ENCODE assay signal across 8 mouse cellular contexts in the genomic region with DNA sequence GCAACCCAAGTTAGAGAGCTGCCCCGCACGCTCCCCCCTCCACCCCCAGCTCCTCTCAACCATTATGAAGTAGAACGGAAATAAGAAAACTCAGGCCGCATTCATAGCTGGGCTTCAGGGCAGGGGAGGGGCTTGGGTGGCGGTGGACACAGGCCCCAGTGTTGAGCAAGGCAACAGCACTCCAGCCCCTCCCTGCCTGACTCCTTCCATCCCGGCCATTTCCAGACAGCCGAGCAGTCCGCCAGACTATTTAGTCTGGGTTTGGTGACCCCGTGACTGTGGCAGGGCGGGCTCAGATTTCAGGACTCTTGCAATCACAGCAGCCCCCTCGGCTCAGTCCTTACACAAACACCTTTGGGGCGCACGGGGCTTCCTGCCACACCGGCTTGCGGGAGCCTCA. TPM values are rescaled to one million over a fixed set of nuclear protein-coding genes. Genes with fewer than 3 reads are reported as not detected.
DNase-seq lines count a peak whose midpoint lies in the region; ATAC-seq lines count a peak whose summit lies in the region.

No protein-coding gene starts in this region.

- no peaks in the 10 kb centered on the region for H3K36me3 ChIP-seq in embryonic facial prominence, embryonic 15.5 days
- no peaks in the 10 kb centered on the region for H3K36me3 ChIP-seq in heart, embryonic 15.5 days
- H3K36me3 ChIP-seq in midbrain, embryonic 16.5 days (ENCODE audit: control insufficient read depth, insufficient read depth, low read length), result no peaks in the 10 kb centered on the region

- no peaks in the 10 kb centered on the region for H3K9me3 ChIP-seq in embryonic facial prominence, embryonic 15.5 days (replicated peaks)
- H3K9me3 ChIP-seq in heart, embryonic 15.5 days (replicated peaks), result no peaks in the 10 kb centered on the region
- no peaks in the 10 kb centered on the region for H3K9me3 ChIP-seq in midbrain, embryonic 16.5 days (replicated peaks; ENCODE audit: control insufficient read depth, low read length, poor library complexity, severe bottlenecking)

- no peaks in the 10 kb centered on the region for H3K27me3 ChIP-seq in embryonic facial prominence, embryonic 15.5 days
- H3K27me3 ChIP-seq in heart, embryonic 15.5 days, result no peaks in the 10 kb centered on the region
- H3K27me3 ChIP-seq in midbrain, embryonic 16.5 days (ENCODE audit: control insufficient read depth, insufficient read depth, low read depth, low read length), result no peaks in the 10 kb centered on the region

- peaks cover 28% of the 10 kb centered on the region for H3K4me1 ChIP-seq in embryonic facial prominence, embryonic 15.5 days
- H3K4me1 ChIP-seq in heart, embryonic 15.5 days (replicated peaks), result peaks cover 35% of the 10 kb centered on the region
- peaks cover 25% of the 10 kb centered on the region for H3K4me1 ChIP-seq in midbrain, embryonic 16.5 days (ENCODE audit: control insufficient read depth, insufficient read depth, low read length)

- DNase-seq in R1 (ENCODE audit: low read depth, low spot score), result peak; percentile 25
- DNase-seq in kidney, postnatal 36 days, result peak; percentile 19 to 28
- DNase-seq in thymus, postnatal 0 days (ENCODE audit: low spot score), result no peak
- no peak for DNase-seq in cerebellum, adult 9-10 months

- ATAC-seq in embryonic facial prominence, embryonic 15.5 days (ENCODE audit: insufficient number of reproducible peaks, low FRiP score, low TSS enrichment, low read depth), result peak; percentile 72
- peak; percentile 72 for ATAC-seq in heart, embryonic 15.5 days (replicated peaks; ENCODE audit: insufficient number of reproducible peaks, insufficient read depth, low FRiP score, low read depth)
- peak; percentile 44; the same call in 1 of the 2 replicates for ATAC-seq in midbrain, embryonic 16.5 days
- no peak for ATAC-seq in erythroid progenitor cell, adult 5-6 weeks (replicated peaks; ENCODE audit: low FRiP score, poor library complexity, severe bottlenecking)

- H3K4me3 ChIP-seq in embryonic facial prominence, embryonic 15.5 days (replicated peaks), result no peak overlapping the region
- peak overlapping the region; percentile 5; the same call in 1 of the 2 replicates for H3K4me3 ChIP-seq in heart, embryonic 15.5 days
- no peak overlapping the region for H3K4me3 ChIP-seq in midbrain, embryonic 16.5 days (ENCODE audit: low read depth, low read length)

- no peak overlapping the region for H3K9ac ChIP-seq in embryonic facial prominence, embryonic 15.5 days
- no peak overlapping the region for H3K9ac ChIP-seq in heart, embryonic 15.5 days
- H3K9ac ChIP-seq in midbrain, embryonic 16.5 days (ENCODE audit: low read depth, low read length), result no peak overlapping the region

- peak overlapping the region; percentile 26 for H3K4me2 ChIP-seq in embryonic facial prominence, embryonic 15.5 days (replicated peaks)
- H3K4me2 ChIP-seq in heart, embryonic 15.5 days, result peak overlapping the region; percentile 53
- no peak overlapping the region for H3K4me2 ChIP-seq in midbrain, embryonic 16.5 days (ENCODE audit: low read length)

- peak overlapping the region; percentile 63; the same call in 1 of the 2 replicates for H3K27ac ChIP-seq in embryonic facial prominence, embryonic 15.5 days (replicated peaks)
- peak overlapping the region; percentile 40; the same call in 1 of the 2 replicates for H3K27ac ChIP-seq in heart, embryonic 15.5 days
- no peak overlapping the region for H3K27ac ChIP-seq in midbrain, embryonic 16.5 days (ENCODE audit: low read length)

- WGBS in embryonic facial prominence, embryonic 15.5 days, result 8% methylated on average over 15 of the region's 15 CpGs
- WGBS in heart, embryonic 15.5 days, result 7% methylated on average over 15 of the region's 15 CpGs
- WGBS in midbrain, embryonic 16.5 days, result 10% methylated on average over 15 of the region's 15 CpGs

RNA-seq across cellular contexts. Expression of a gene that starts 36.5 kb away (rescaled TPM):
- not detected in 2 replicates for polyA plus RNA-seq in embryonic facial prominence, embryonic 15.5 days (2015; fragmentation: Nextera tagmentation; extraction: Ambion mirVana)
- not detected in 2 replicates for polyA plus RNA-seq in heart, embryonic 15.5 days (2015; fragmentation: Nextera tagmentation; extraction: Ambion mirVana)
- polyA plus RNA-seq in midbrain, embryonic 16.5 days (2015; fragmentation: Nextera tagmentation; extraction: Ambion mirVana), result not detected in 2 replicates
- total RNA-seq in erythroid progenitor cell, adult 5-6 weeks (2015; ENCODE audit: low replicate concordance), result not detected in 2 replicates
- not detected in 2 replicates for total RNA-seq in erythroid progenitor cell, adult 5-6 weeks (2017; ENCODE audit: low replicate concordance)
- polyA plus RNA-seq in thymus, postnatal 0 days (2015; fragmentation: Nextera tagmentation; extraction: Ambion mirVana), result not detected in 2 replicates

Comparison
In these comparisons a context has a peak if more than half of its experiments do, and no peak if none do; other contexts are left out.
1. DNase-seq: peak in R1 (single experiment) and kidney, postnatal 36 days (2 of 2); none in thymus, postnatal 0 days (single experiment) and cerebellum, adult 9-10 months (single experiment).